27 mouse cellular contexts compared by ENCODE assay signal in genomic region chr3:27773176-27773575, GRCm38 (mm10).
A peak's percentile ranks its signal among the peaks of the same experiment; 100 is the strongest.
DNase-seq lines count a peak whose midpoint lies in the region; ATAC-seq and TF ChIP-seq lines count a peak whose summit lies in the region.
"Had no signal": no experiment of that assay in that cellular context is flagged by ENCODE, and none has a peak within 500 bp of the region (broad histone marks: within the 10 kb centered on the region; RNA-seq: fewer than 3 reads in every experiment).

No protein-coding gene starts in this region.

- no peak for TF ChIP-seq POLR2A in bone marrow macrophage, adult 2 months (IDR thresholded peaks at IDR 0.05; ENCODE audit: borderline replicate concordance, low read depth, low read length)
- no peak for TF ChIP-seq POLR2A in embryonic fibroblast, embryonic 13.5 days (IDR thresholded peaks at IDR 0.05; ENCODE audit: low read depth, low read length)

- WGBS in forebrain, embryonic 13.5 days: 94% methylated on average over 3 of the region's 3 CpGs
- WGBS in forebrain, embryonic 11.5 days: 97% methylated on average over 3 of the region's 3 CpGs

- H3K4me2 ChIP-seq in forebrain, embryonic 13.5 days: no peak overlapping the region
- H3K4me2 ChIP-seq in forebrain, embryonic 11.5 days (ENCODE audit: low read depth, low read length, severe bottlenecking): no peak overlapping the region
- H3K4me2 ChIP-seq: embryonic facial prominence, embryonic 12.5 days had no signal

- H3K27ac ChIP-seq in bone marrow macrophage, adult 2 months (ENCODE audit: insufficient read depth, low read depth, low read length): peak overlapping the region; percentile 25; the same call in 1 of the 2 replicates
- H3K27ac ChIP-seq in embryonic fibroblast, embryonic 13.5 days (ENCODE audit: insufficient read depth, low read length): peak overlapping the region; percentile 22; the same call in 1 of the 2 replicates
- H3K27ac ChIP-seq in forebrain, embryonic 13.5 days: no peak overlapping the region
- no peak overlapping the region for H3K27ac ChIP-seq in forebrain, embryonic 11.5 days (ENCODE audit: low read depth, low read length)
- H3K27ac ChIP-seq: embryonic facial prominence, embryonic 10.5 days; embryonic facial prominence, embryonic 12.5 days; forebrain, embryonic 10.5 days had no signal

- no peak for ATAC-seq in forebrain, embryonic 13.5 days
- no peak for ATAC-seq in forebrain, embryonic 11.5 days (replicated peaks; ENCODE audit: low FRiP score)
- ATAC-seq: activated CD4-positive, CD25-positive, alpha-beta regulatory T cell, adult 4 months; CD4-positive, CD25-positive, alpha-beta regulatory T cell, adult 4 months; forebrain, embryonic 14.5 days; forebrain, embryonic 16.5 days; Patski had no signal

- H3K4me3 ChIP-seq in bone marrow macrophage, adult 2 months (ENCODE audit: insufficient read depth, low read length): no peak overlapping the region
- no peak overlapping the region for H3K4me3 ChIP-seq in embryonic fibroblast, embryonic 13.5 days (ENCODE audit: insufficient read depth, low read length)
- no peak overlapping the region for H3K4me3 ChIP-seq in forebrain, embryonic 13.5 days
- H3K4me3 ChIP-seq in forebrain, embryonic 11.5 days (ENCODE audit: low read depth, low read length): no peak overlapping the region
- H3K4me3 ChIP-seq: embryonic facial prominence, embryonic 10.5 days; embryonic facial prominence, embryonic 12.5 days; erythroblast, embryonic 14.5 days; forebrain, embryonic 10.5 days had no signal

- H3K36me3 ChIP-seq in forebrain, embryonic 13.5 days (ENCODE audit: poor library complexity, severe bottlenecking): no peaks in the 10 kb centered on the region
- H3K36me3 ChIP-seq in forebrain, embryonic 11.5 days (ENCODE audit: control insufficient read depth, insufficient read depth, low read length): no peaks in the 10 kb centered on the region
- H3K36me3 ChIP-seq: embryonic facial prominence, embryonic 10.5 days; embryonic facial prominence, embryonic 12.5 days; forebrain, embryonic 10.5 days; G1E had no signal

- H3K4me1 ChIP-seq in bone marrow macrophage, adult 2 months (ENCODE audit: control insufficient read depth, insufficient read depth, low read length): peaks cover 19% of the 10 kb centered on the region
- peaks cover 5% of the 10 kb centered on the region; the same call in 1 of the 2 replicates for H3K4me1 ChIP-seq in embryonic fibroblast, embryonic 13.5 days (ENCODE audit: control insufficient read depth, insufficient read depth, low read length)
- H3K4me1 ChIP-seq in forebrain, embryonic 13.5 days: no peaks in the 10 kb centered on the region
- H3K4me1 ChIP-seq in forebrain, embryonic 11.5 days (replicated peaks; ENCODE audit: control insufficient read depth, insufficient read depth, low read length): no peaks in the 10 kb centered on the region
- H3K4me1 ChIP-seq: embryonic facial prominence, embryonic 10.5 days; embryonic facial prominence, embryonic 12.5 days; forebrain, embryonic 10.5 days had no signal

- H3K27me3 ChIP-seq in forebrain, embryonic 13.5 days: no peaks in the 10 kb centered on the region
- H3K27me3 ChIP-seq in forebrain, embryonic 11.5 days (ENCODE audit: control insufficient read depth, insufficient read depth, low read length): no peaks in the 10 kb centered on the region
- H3K27me3 ChIP-seq: CH12.LX; embryonic facial prominence, embryonic 12.5 days; Patski had no signal

- H3K9ac ChIP-seq in forebrain, embryonic 13.5 days: no peak overlapping the region
- no peak overlapping the region for H3K9ac ChIP-seq in forebrain, embryonic 11.5 days (ENCODE audit: low read length)
- H3K9ac ChIP-seq: embryonic facial prominence, embryonic 12.5 days had no signal

- peak; percentile 59 for DNase-seq in heart, adult 11 months
- no peak for DNase-seq in heart, adult 9 months (ENCODE audit: low spot score in 2 of 2)
- no peak for DNase-seq in left cerebral cortex, adult 11 months (ENCODE audit: low spot score)
- no peak for DNase-seq in forebrain, embryonic 11.5 days (ENCODE audit: low spot score)
- DNase-seq: adrenal gland, adult 8-10 months; adrenal gland, postnatal 14 days; adrenal gland, postnatal 36 days; B cell, adult 2 months; cerebellum, adult 11-12 months; cerebellum, adult 2 months; cerebellum, adult 9-10 months; cerebellum, postnatal 10 days; cerebellum, postnatal 25 days had no signal

- H3K9me3 ChIP-seq in forebrain, embryonic 13.5 days (replicated peaks): no peaks in the 10 kb centered on the region
- no peaks in the 10 kb centered on the region for H3K9me3 ChIP-seq in forebrain, embryonic 11.5 days (ENCODE audit: control insufficient read depth, low read length)
- H3K9me3 ChIP-seq: embryonic facial prominence, embryonic 10.5 days; embryonic facial prominence, embryonic 12.5 days; forebrain, embryonic 10.5 days; G1E had no signal

- no peak for TF ChIP-seq CTCF in bone marrow macrophage, adult 2 months (IDR thresholded peaks at IDR 0.05; ENCODE audit: low read depth, low read length)
- no peak for TF ChIP-seq CTCF in embryonic fibroblast, embryonic 13.5 days (IDR thresholded peaks at IDR 0.05; ENCODE audit: borderline replicate concordance, insufficient read depth, low read length)

Comparison
In these comparisons a context has a peak if more than half of its experiments do, and no peak if none do; other contexts are left out.
1. H3K27ac ChIP-seq: peak in bone marrow macrophage, adult 2 months (single experiment) and embryonic fibroblast, embryonic 13.5 days (single experiment); none in forebrain, embryonic 13.5 days (single experiment) and forebrain, embryonic 11.5 days (single experiment).